Mouse (Mus musculus) liver, embryonic 14.5 days (tissue): ENCODE results near the gene Aldh2.

Experiments
- CTCF ChIP-seq: IDR thresholded peaks from 2 replicates; pipeline ENCODE4 v1.5.1; 2016; ENCODE audit warnings: antibody characterized with exemption, low read depth, control low read depth
- EP300 ChIP-seq: IDR thresholded peaks from 2 replicates; pipeline ENCODE4 v1.6.1; 2016; ENCODE audit warnings: antibody characterized with exemption, low read depth

DNA sequence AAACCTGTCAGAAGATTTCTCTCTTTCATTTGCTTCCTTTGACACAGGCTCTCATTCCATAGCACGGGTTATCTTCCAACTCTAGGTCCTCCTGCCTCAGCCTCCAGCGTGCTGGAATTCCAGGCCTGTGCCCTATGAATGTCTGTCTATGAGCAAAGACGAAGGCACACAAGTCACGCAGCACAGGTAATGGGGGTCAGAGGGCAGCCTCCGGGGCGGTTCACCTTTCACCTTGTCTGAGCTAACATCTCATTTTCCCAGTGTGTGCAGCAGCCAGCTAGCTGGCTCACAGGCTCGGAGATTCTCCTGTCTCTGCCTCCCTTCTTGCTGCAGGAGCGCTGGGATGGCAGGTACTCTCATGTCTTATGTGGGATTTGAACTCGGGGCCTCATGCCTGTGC lies 46.0 kb upstream of the Aldh2 start:
- TF ChIP-seq EP300 (no peak), CTCF (no peak)
